Mouse (Mus musculus) hindbrain, embryonic 13.5 days (tissue): ENCODE measurements around the gene Sat2. TPM values are rescaled to one million over a fixed set of nuclear protein-coding genes. Genes with fewer than 3 reads are reported as not detected.

Source experiments
- ATAC-seq: fragments of 200-750 bp; cut with Nextera tagmentation; 2 replicates; pipeline ENCODE4 v1.8.0; 2017; ENCODE audit warnings: moderate TSS enrichment; ENCODE audit not compliant: low FRiP score
- H3K27ac ChIP-seq: fragments of 300-500 bp; sonication (generic); 2 replicates; pipeline ENCODE4 v1.5.1; 2015; ENCODE audit warnings: inconsistent platforms, mild to moderate bottlenecking, moderate library complexity
- H3K27me3 ChIP-seq: fragments of 300-500 bp; sonication (generic); 2 replicates; pipeline ENCODE4 v1.6.1; 2015; ENCODE audit warnings: mild to moderate bottlenecking, inconsistent platforms
- H3K36me3 ChIP-seq: fragments of 300-500 bp; sonication (generic); 2 replicates; pipeline ENCODE4 v1.6.1; 2015; ENCODE audit warnings: mild to moderate bottlenecking, inconsistent platforms
- H3K4me1 ChIP-seq: fragments of 300-500 bp; sonication (generic); replicated peaks from 2 replicates; pipeline ENCODE4 v1.6.1; 2015; ENCODE audit warnings: inconsistent platforms
- H3K4me2 ChIP-seq: fragments of 300-500 bp; sonication (generic); 2 replicates; pipeline ENCODE4 v1.6.1; 2015; ENCODE audit warnings: inconsistent platforms, mild to moderate bottlenecking, moderate library complexity
- H3K4me3 ChIP-seq: fragments of 300-500 bp; sonication (generic); 2 replicates; pipeline ENCODE4 v1.5.1; 2015; ENCODE audit warnings: mild to moderate bottlenecking, inconsistent platforms
- H3K9ac ChIP-seq: fragments of 300-500 bp; sonication (generic); 2 replicates; pipeline ENCODE4 v1.6.1; 2015; ENCODE audit warnings: mild to moderate bottlenecking, inconsistent platforms
- H3K9me3 ChIP-seq: fragments of 300-500 bp; sonication (generic); 2 replicates; pipeline ENCODE4 v1.6.1; 2016; ENCODE audit warnings: inconsistent platforms
- WGBS: fragments of 180-500 bp; shearing (Covaris S2); methylation state at CpG from one replicate; pipeline ENCODE4 v1.1.7; 2015; 5-methylcytosine and 5-hydroxymethylcytosine counted together
- microRNA counts: library from miRNA; unstranded; fragments of <30 nt; microRNA quantifications from one replicate; lab custom pipeline; 2016
- microRNA-seq: library from miRNA; unstranded; fragments of <30 nt; microRNA quantifications from one replicate; pipeline ENCODE4, GENCODE M21; 2016
- polyA plus RNA-seq: library from polyadenylated mRNA; unstranded; fragments of >200 nt; fragmentation: Nextera tagmentation; extraction: Ambion mirVana; gene quantifications from 2 replicates; pipeline ENCODE4 v1.2.1, GENCODE M21; 2015

The Sat2 gene
- polyA plus RNA-seq, 1 experiment from 2014 or later: 28.1 TPM

GRCm38 (mm10) chr11:69665457-69665960, 43.7 kb downstream of the Sat2 start:
- WGBS: 86% methylated on average over 9 of the region's 9 CpGs
- H3K4me1 ChIP-seq: peaks cover 39% of the 10 kb centered on the region
- H3K27ac ChIP-seq: peak overlapping the region; percentile 35; the same call in 1 of the 2 replicates
- peaks cover 68% of the 10 kb centered on the region for H3K36me3 ChIP-seq
- H3K4me2 ChIP-seq: no peak overlapping the region
- no peaks in the 10 kb centered on the region for H3K27me3 ChIP-seq
- ATAC-seq: no peak
- no peaks in the 10 kb centered on the region for H3K9me3 ChIP-seq
- no peak overlapping the region; the same call in 1 of the 2 replicates for H3K9ac ChIP-seq
- no peak overlapping the region for H3K4me3 ChIP-seq

- Histone ChIP-seq H3K4me3 (no peak within 1 kb of the TSS), H3K4me2 (no peak within 1 kb of the TSS), H3K4me1 (peaks cover 38% of the 10 kb centered on the region), H3K36me3 (peaks cover 70% of the 10 kb centered on the region), H3K9me3 (no peaks in the 10 kb centered on the region), H3K9ac (no peak within 1 kb of the TSS; the same call in 1 of the 2 replicates), H3K27me3 (no peaks in the 10 kb centered on the region), H3K27ac (peak within 1 kb of the TSS; percentile 35; the same call in 1 of the 2 replicates)
- 41% methylated on average over 7 of the region's 7 CpGs for WGBS
- no peak for ATAC-seq
These were observed 44.3 kb downstream of the Sat2 start, which contains the start of gene Cd68 for GRCm38 (mm10) chr11:69665961-69666664. Cd68 (minus strand) TSS chr11:69666153.

GRCm38 (mm10) chr11:69666665-69667005, 44.8 kb downstream of the Sat2 start:
- Histone ChIP-seq H3K4me1 (peaks cover 33% of the 10 kb centered on the region), H3K36me3 (peaks cover 70% of the 10 kb centered on the region), H3K27ac (no peak overlapping the region), H3K9ac (no peak overlapping the region), H3K27me3 (no peaks in the 10 kb centered on the region), H3K4me3 (no peak overlapping the region), H3K9me3 (no peaks in the 10 kb centered on the region), H3K4me2 (no peak overlapping the region)
- 92% methylated on average over 3 of the region's 3 CpGs for WGBS
- ATAC-seq: no peak

GRCm38 (mm10) chr11:69670786-69671725, 49.2 kb downstream of the Sat2 start:
- WGBS: 1% methylated on average over 60 of the region's 61 CpGs
- Histone ChIP-seq H3K4me2 (peak overlapping the region; percentile 99), H3K36me3 (peaks cover 73% of the 10 kb centered on the region), H3K27ac (peak overlapping the region; percentile 98), H3K9me3 (no peaks in the 10 kb centered on the region), H3K9ac (peak overlapping the region; percentile 100), H3K4me3 (peak overlapping the region; percentile 100), H3K27me3 (no peaks in the 10 kb centered on the region), H3K4me1 (peaks cover 32% of the 10 kb centered on the region)
- ATAC-seq: peak; percentile 69

- Histone ChIP-seq H3K4me1 (peaks cover 32% of the 10 kb centered on the region), H3K4me3 (peak overlapping the region; percentile 100), H3K27ac (peak overlapping the region; percentile 98), H3K27me3 (no peaks in the 10 kb centered on the region), H3K9ac (peak overlapping the region; percentile 100), H3K9me3 (no peaks in the 10 kb centered on the region), H3K4me2 (peak overlapping the region; percentile 99), H3K36me3 (peaks cover 73% of the 10 kb centered on the region)
- WGBS: under 1% methylated on average over 43 of the region's 43 CpGs
- peak; percentile 18 for ATAC-seq
These were observed 49.9 kb downstream of the Sat2 start for GRCm38 (mm10) chr11:69671726-69672124.

GRCm38 (mm10) chr11:69672211-69672706, 50.4 kb downstream of the Sat2 start, which contains the start of gene Eif4a1:
Eif4a1 (minus strand) TSS chr11:69672423.
- no peaks in the 10 kb centered on the region for H3K9me3 ChIP-seq
- H3K36me3 ChIP-seq: peaks cover 75% of the 10 kb centered on the region
- 0% methylated on average over 36 of the region's 36 CpGs for WGBS
- peak within 1 kb of the TSS; percentile 100 for H3K4me3 ChIP-seq
- H3K27me3 ChIP-seq: no peaks in the 10 kb centered on the region
- H3K4me2 ChIP-seq: peak within 1 kb of the TSS; percentile 99
- peak; percentile 98 for ATAC-seq
- H3K27ac ChIP-seq: peak within 1 kb of the TSS; percentile 98
- H3K4me1 ChIP-seq: peaks cover 32% of the 10 kb centered on the region
- H3K9ac ChIP-seq: peak within 1 kb of the TSS; percentile 100

MicroRNAs encoded within 50 kb of the gene (microRNA counts, 519-probe panel; counts per million panel counts)
- 51.3 counts per million for microRNA mmu-miR-1934 (lab: Ali Mortazavi, UCI)
- microRNA mmu-miR-467f (lab: Ali Mortazavi, UCI): 3,598 counts per million, percentile 48 among the panel's probes with 10 or more counts

Small RNAs within 50 kb of the gene (microRNA-seq; reads per million reads assigned to microRNA genes)
- gene Mir1934 (1.6 reads per million), gene Mir467f (not detected)

Other genes starting within 250 kb of the Sat2 start
- 103 and 105 TPM in 2 replicates for gene Naa38, start 226.5 kb upstream of the Sat2 start, polyA plus RNA-seq
- 34.9 and 35.5 TPM in 2 replicates for gene Cyb5d1, start 226.4 kb upstream of the Sat2 start, polyA plus RNA-seq
- gene Tmem88, start 223.8 kb upstream of the Sat2 start, polyA plus RNA-seq: 7.1 and 8.7 TPM in 2 replicates
- gene Kdm6b, start 208.3 kb upstream of the Sat2 start, polyA plus RNA-seq: 50.6 and 51.3 TPM in 2 replicates
- 2.1 and 2.7 TPM in 2 replicates for gene Dnah2, start 72.9 kb upstream of the Sat2 start, polyA plus RNA-seq
- 90.1 and 92.0 TPM in 2 replicates for gene Efnb3, start 61.8 kb upstream of the Sat2 start, polyA plus RNA-seq
- 23.0 and 24.2 TPM in 2 replicates for gene Wrap53, start 41.8 kb upstream of the Sat2 start, polyA plus RNA-seq
- 76.3 and 78.1 TPM in 2 replicates for gene Trp53, start 41.7 kb upstream of the Sat2 start, polyA plus RNA-seq
- 27.6 and 29.7 TPM in 2 replicates for gene Atp1b2, start 16.1 kb upstream of the Sat2 start, polyA plus RNA-seq
- not detected in 2 replicates for gene Shbg, start 4.1 kb upstream of the Sat2 start, polyA plus RNA-seq
- gene Fxr2, start 11.0 kb downstream of the Sat2 start, polyA plus RNA-seq: 40.5 and 52.0 TPM in 2 replicates
- gene Sox15, start 33.3 kb downstream of the Sat2 start, polyA plus RNA-seq: not detected in 2 replicates
- 95.0 and 104 TPM in 2 replicates for gene Mpdu1, start 40.6 kb downstream of the Sat2 start, polyA plus RNA-seq
- gene Cd68, start 44.1 kb downstream of the Sat2 start, polyA plus RNA-seq: 9.0 and 9.8 TPM in 2 replicates
- gene Eif4a1, start 50.4 kb downstream of the Sat2 start, polyA plus RNA-seq: 528 and 537 TPM in 2 replicates
- gene Senp3, start 60.1 kb downstream of the Sat2 start, polyA plus RNA-seq: 94.7 and 95.9 TPM in 2 replicates
- gene Tnfsf13, start 63.8 kb downstream of the Sat2 start, polyA plus RNA-seq: 0.36 and 0.53 TPM in 2 replicates
- gene Tnfsf12, start 73.8 kb downstream of the Sat2 start, polyA plus RNA-seq: 1.8 and 3.6 TPM in 2 replicates
- gene Tnfsfm13, start 74.1 kb downstream of the Sat2 start, polyA plus RNA-seq: 0.98 and 1.2 TPM in 2 replicates
- 18.8 and 20.4 TPM in 2 replicates for gene Polr2a, start 136.6 kb downstream of the Sat2 start, polyA plus RNA-seq
- gene Slc35g3, start 139.9 kb downstream of the Sat2 start, polyA plus RNA-seq: 0.35 and 0.87 TPM in 2 replicates
- 3.2 TPM in 2 replicates for gene Zbtb4, start 143.9 kb downstream of the Sat2 start, polyA plus RNA-seq
- 1.5 and 2.6 TPM in 2 replicates for gene Chrnb1, start 173.9 kb downstream of the Sat2 start, polyA plus RNA-seq
- 4.8 and 5.5 TPM in 2 replicates for gene Fgf11, start 179.8 kb downstream of the Sat2 start, polyA plus RNA-seq
- gene Tmem102, start 183.6 kb downstream of the Sat2 start, polyA plus RNA-seq: 1.1 TPM in 2 replicates
- gene Gm39566, start 193.3 kb downstream of the Sat2 start, polyA plus RNA-seq: not detected in 2 replicates
- gene Spem2, start 196.4 kb downstream of the Sat2 start, polyA plus RNA-seq: 0.10 TPM in 1 of 2 replicates, not detected in the other
- 0.70 and 0.81 TPM in 2 replicates for gene Spem1, start 200.2 kb downstream of the Sat2 start, polyA plus RNA-seq
- gene Nlgn2, start 215.8 kb downstream of the Sat2 start, polyA plus RNA-seq: 21.4 and 22.0 TPM in 2 replicates
- 368 and 374 TPM in 2 replicates for gene Tmem256, start 216.5 kb downstream of the Sat2 start, polyA plus RNA-seq
- 51.7 and 53.7 TPM in 2 replicates for gene Plscr3, start 224.4 kb downstream of the Sat2 start, polyA plus RNA-seq
- 0.13 and 0.23 TPM in 2 replicates for gene Tnk1, start 236.7 kb downstream of the Sat2 start, polyA plus RNA-seq